Mouse (Mus musculus) CD4-positive, CD25-positive, alpha-beta regulatory T cell (primary cell): ENCODE results near the gene Gins1. TPM values are rescaled to one million over a fixed set of nuclear protein-coding genes. Genes with fewer than 3 reads are reported as not detected.

ENCODE experiments used
- polyA plus RNA-seq: library from polyadenylated mRNA; unstranded; fragments of 100-300 nt; shearing (Covaris generic); gene quantifications from one replicate; pipeline ENCODE4 v1.2.1, GENCODE M21; 2017

Gene Gins1
- 3.4 TPM for polyA plus RNA-seq

DNA sequence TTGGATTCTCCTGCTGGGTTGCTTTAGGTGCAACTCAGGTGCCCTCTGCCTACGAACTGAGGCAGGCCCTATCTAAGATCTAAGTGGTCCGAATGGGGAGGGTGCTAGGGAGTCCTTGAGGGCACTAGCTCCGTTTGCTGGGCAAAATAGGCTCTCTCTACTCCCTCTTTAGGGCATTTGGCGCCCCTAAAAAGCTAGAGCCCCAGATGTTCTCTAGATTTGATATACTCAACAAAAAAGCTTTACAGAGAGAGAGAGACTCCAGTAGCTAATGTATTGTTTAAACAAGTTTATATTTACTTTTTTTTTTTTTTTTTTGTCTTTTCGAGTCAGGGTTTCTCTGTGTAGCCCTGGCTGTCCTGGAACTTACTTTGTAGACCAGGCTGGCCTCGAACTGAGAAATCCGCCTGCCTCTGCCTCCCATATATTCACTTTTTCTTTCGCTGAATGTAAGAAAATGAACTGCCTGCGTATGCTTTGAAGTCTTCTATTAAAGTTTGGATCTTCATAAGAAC lies at the start of gene Gins1:
Gene Gins1, plus strand, starts transcription at position 465 of the 515 bp plus-strand sequence.

DNA sequence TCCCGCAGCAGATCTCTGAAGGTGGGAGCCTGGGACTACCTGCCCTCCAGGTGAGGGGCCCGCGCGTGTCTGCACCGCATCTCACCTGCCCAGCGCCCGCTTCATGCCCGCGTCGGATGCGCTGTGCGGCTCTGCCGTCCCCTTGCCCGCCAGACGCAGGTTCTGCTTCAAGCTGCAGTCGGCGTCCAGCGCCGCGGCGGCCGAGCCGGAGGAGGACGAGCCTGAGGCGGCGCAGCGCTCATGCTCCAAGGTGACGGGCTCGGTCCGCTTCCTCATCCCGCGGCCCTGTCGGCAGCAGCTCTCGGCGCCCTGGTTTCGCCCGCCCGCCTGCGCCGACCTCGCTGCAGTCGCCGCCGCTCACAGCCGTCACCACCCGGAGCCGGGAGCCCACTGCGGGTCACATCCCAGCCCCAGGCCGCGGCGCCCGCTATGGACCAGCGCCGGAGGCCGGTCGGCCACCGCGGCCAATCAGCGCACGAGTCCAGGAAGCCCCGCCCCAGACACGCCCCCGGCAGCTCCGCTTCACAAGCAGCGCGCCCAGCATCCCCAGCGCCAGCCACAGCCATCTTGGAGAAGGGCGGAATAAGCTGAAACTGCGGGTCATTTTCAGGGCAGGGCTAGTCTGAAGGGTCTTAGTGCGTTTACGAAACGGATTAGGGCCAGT lies 796 bp upstream of the Gins1 start, which contains the start of gene Abhd12:
Gene Abhd12, minus strand, starts transcription at position 470 of the 664 bp plus-strand sequence.

Other genes starting within 250 kb of the Gins1 start
- gene Acss1, start 236.9 kb upstream of the Gins1 start, polyA plus RNA-seq, result 52.2 TPM
- 0.05 TPM for gene Vsx1, start 216.0 kb upstream of the Gins1 start, polyA plus RNA-seq
- gene Entpd6, start 156.4 kb upstream of the Gins1 start, polyA plus RNA-seq, result 61.2 TPM
- gene Pygb, start 118.7 kb upstream of the Gins1 start, polyA plus RNA-seq, result 80.7 TPM
- 76.3 TPM for gene Abhd12, start 659 bp upstream of the Gins1 start, polyA plus RNA-seq
- 0.26 TPM for gene Ninl, start 134.0 kb downstream of the Gins1 start, polyA plus RNA-seq
- 39.4 TPM for gene Nanp, start 134.0 kb downstream of the Gins1 start, polyA plus RNA-seq
- not detected for gene Gm14151, start 186.9 kb downstream of the Gins1 start, polyA plus RNA-seq
- not detected for gene Gm14147, start 192.8 kb downstream of the Gins1 start, polyA plus RNA-seq